Mouse (Mus musculus) layer of hippocampus, adult 8-10 months (tissue): ENCODE measurements around the gene Gpr15. TPM values are rescaled to one million over a fixed set of nuclear protein-coding genes. Genes with fewer than 3 reads are reported as not detected.

Source experiments
- DNase-seq, 2 experiments: peaks; one replicate each; pipeline ENCODE4 v3.0.0; 2022; ENCODE audit warnings: low spot score in 2 of 2
- total RNA-seq, 4 experiments: library from RNA; stranded (reverse); gene quantifications; 2 replicates each; pipeline ENCODE4 v1.2.4; 2022

Gene Gpr15
- total RNA-seq, 4 experiments from 2014 or later = not detected

- DNase-seq = no peak
These were observed 16.4 kb downstream of the Gpr15 start for GRCm38 (mm10) chr16:58702329-58702932.

GRCm38 (mm10) chr16:58701779-58702178, 17.1 kb downstream of the Gpr15 start:
- no peak for DNase-seq

GRCm38 (mm10) chr16:58700816-58701424, 17.9 kb downstream of the Gpr15 start:
- DNase-seq = no peak

GRCm38 (mm10) chr16:58700174-58700573, 18.7 kb downstream of the Gpr15 start:
- DNase-seq = no peak

- no peak for DNase-seq
These were observed 21.6 kb downstream of the Gpr15 start for GRCm38 (mm10) chr16:58697261-58697660.

GRCm38 (mm10) chr16:58696796-58697195, 22.1 kb downstream of the Gpr15 start:
- no peak for DNase-seq

- no peak for DNase-seq
These were observed 24.8 kb downstream of the Gpr15 start for GRCm38 (mm10) chr16:58694091-58694490.

GRCm38 (mm10) chr16:58690322-58690732, 28.5 kb downstream of the Gpr15 start:
- DNase-seq = no peak

GRCm38 (mm10) chr16:58689555-58690169, 29.2 kb downstream of the Gpr15 start:
- no peak for DNase-seq

GRCm38 (mm10) chr16:58688534-58688933, 30.3 kb downstream of the Gpr15 start:
- DNase-seq = no peak

GRCm38 (mm10) chr16:58685548-58686537, 33.0 kb downstream of the Gpr15 start:
- DNase-seq = no peak

GRCm38 (mm10) chr16:58684537-58684936, 34.3 kb downstream of the Gpr15 start:
- no peak for DNase-seq

- no peak for DNase-seq
These were observed 35.0 kb downstream of the Gpr15 start for GRCm38 (mm10) chr16:58683911-58684310.

- DNase-seq = no peak
These were observed 36.0 kb downstream of the Gpr15 start for GRCm38 (mm10) chr16:58682870-58683269.

GRCm38 (mm10) chr16:58682046-58682445, 36.8 kb downstream of the Gpr15 start:
- no peak for DNase-seq

- DNase-seq = no peak
These were observed 40.2 kb downstream of the Gpr15 start for GRCm38 (mm10) chr16:58678660-58679059.

GRCm38 (mm10) chr16:58677491-58677890, 41.4 kb downstream of the Gpr15 start:
- DNase-seq = peak in 1 of 2 experiments; percentile 21

GRCm38 (mm10) chr16:58676633-58677032, 42.2 kb downstream of the Gpr15 start:
- no peak for DNase-seq

- DNase-seq = no peak
These were observed 42.7 kb downstream of the Gpr15 start for GRCm38 (mm10) chr16:58676156-58676555.

GRCm38 (mm10) chr16:58675256-58675655, 43.6 kb downstream of the Gpr15 start:
- peak; percentile 67 to 74 for DNase-seq

- no peak for DNase-seq
These were observed 45.0 kb downstream of the Gpr15 start for GRCm38 (mm10) chr16:58673811-58674410.
